Mouse (Mus musculus) gastrocnemius, postnatal 36 days (tissue): ENCODE data around the gene Atpaf1. TPM values are rescaled to one million over a fixed set of nuclear protein-coding genes. Genes with fewer than 3 reads are reported as not detected.

Experiments
- DNase-seq, 2 experiments: peaks; one replicate each; pipeline ENCODE4 v3.0.0; 2022
- intact Hi-C: fragments of 180-260 bp; cut with DNase I; formaldehyde crosslinking; loops from one replicate; pipeline ENCODE4 v1.15.1; 2025
- long read RNA-seq, 2 experiments: library from polyadenylated mRNA; stranded (forward); transcript quantifications; one replicate each; pipeline ENCODE4 v2.0.0; 2021
- total RNA-seq, 2 experiments: library from RNA; stranded (reverse); gene quantifications; 2 replicates each; pipeline ENCODE4 v1.2.3; 2021

The Atpaf1 gene
- 10 to 100 TPM; 39.8 to 46.9 TPM for total RNA-seq
- long read RNA-seq, experiment 1, transcript Atpaf1-203 (9 exons, 2,330 nt), result major isoform, 47 of 59 reads
- long read RNA-seq, experiment 1, partial matches to known transcripts, result 7 of 59 reads
- long read RNA-seq, experiment 1, other reads (novel, unspliced or antisense), result 5 of 59 reads
- long read RNA-seq, experiment 2, transcript Atpaf1-203 (9 exons, 2,330 nt), result major isoform, 51 of 79 reads
- long read RNA-seq, experiment 2, partial matches to known transcripts, result 22 of 79 reads
- long read RNA-seq, experiment 2, other reads (novel, unspliced or antisense), result 6 of 79 reads

- intact Hi-C loops, result loop anchor here (5.0 kb wide), 1 partner anchor 53 kb away; no protein-coding TSS in a partner anchor
- DNase-seq, result peak; percentile 50 to 75
Measured at GRCm38 (mm10) chr4:115784769-115785510, at the start of gene Atpaf1. TSS of gene Atpaf1 (plus strand) at chr4:115784812.

DNA sequence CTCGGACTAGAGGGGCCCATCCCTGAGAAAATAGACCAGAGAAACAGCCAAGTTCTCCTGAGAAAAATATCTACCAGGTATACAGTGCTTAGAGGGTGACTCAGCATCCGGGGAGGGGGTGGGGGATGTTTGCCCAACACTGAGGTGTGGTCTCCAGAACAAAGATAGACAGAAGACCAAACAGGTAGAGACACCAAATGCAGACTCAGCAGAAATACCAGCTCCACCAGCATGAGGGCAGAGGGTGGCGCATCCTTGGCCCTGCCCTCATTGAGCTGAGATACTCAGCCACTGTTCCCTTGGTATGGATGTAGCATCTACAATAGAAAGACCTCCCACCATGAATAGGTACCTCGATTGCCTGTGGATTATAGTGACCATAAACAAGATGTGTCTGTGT is 49.7 kb upstream of the Atpaf1 start:
- intact Hi-C loops, result loop anchor here (5.0 kb wide), 3 partner anchors 52 to 217 kb away; no protein-coding TSS in a partner anchor
- DNase-seq, result no peak

DNA sequence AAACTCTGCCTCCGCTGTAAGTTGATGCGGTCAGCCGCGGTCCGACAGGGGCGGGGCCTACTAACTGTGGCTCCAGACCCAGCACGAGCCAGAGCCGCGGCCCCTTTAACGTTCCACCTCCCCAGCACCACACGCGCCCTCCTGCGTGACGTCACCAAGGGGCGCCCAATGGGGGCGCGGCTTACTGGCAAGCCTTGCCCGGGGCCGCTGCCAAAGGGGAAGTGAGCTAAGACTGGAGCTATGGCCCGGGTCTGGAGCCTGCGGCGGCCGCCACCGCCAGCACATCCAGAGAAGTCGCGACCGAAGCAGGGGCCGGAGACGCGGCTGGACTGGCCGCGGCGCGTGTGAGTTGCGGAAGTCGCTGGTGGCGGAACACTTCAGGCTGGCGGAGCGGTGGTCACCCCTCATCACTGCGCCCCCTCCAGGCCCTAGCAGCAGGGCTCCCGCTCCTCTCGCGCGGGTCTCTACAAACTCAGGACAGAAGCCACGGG is 47.0 kb upstream of the Atpaf1 start, which contains the start of gene Efcab14:
Efcab14 (plus strand) TSS at position 194 of the 491 bp plus-strand sequence.
- intact Hi-C loops, result loop anchor here (5.0 kb wide), 1 partner anchor 95 kb away; no protein-coding TSS in a partner anchor
- peak; percentile 98 for DNase-seq

DNA sequence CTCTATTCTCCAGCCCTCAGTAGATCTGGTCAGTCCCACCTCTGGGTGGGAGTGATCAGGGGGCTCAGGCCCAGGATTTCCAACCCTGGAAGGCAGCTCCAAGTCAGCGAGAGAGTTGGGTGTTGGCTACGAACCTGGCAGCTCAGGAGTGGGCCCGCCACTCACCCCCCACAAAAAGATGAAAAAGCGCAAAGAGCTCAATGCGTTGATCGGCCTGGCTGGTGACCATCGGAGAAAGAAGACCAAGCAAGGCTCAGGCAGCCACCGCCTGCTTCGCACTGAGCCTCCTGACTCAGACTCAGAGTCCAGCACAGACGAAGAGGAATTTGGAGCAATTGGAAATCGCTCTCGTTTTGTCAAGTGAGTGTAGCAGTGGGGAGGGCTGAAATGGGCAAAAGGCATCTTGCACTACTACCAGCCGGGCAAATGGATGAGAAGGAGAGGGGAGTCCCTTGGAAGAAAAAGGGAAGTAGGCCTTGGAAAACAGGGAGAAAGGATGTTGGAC is 46.1 kb upstream of the Atpaf1 start:
- no peak for DNase-seq
- intact Hi-C loops, result loop anchor here (5.0 kb wide), 1 partner anchor 94 kb away; no protein-coding TSS in a partner anchor

GRCm38 (mm10) chr4:115742658-115743057 is 42.0 kb upstream of the Atpaf1 start:
- intact Hi-C loops, result no loop called here
- DNase-seq, result no peak

DNA sequence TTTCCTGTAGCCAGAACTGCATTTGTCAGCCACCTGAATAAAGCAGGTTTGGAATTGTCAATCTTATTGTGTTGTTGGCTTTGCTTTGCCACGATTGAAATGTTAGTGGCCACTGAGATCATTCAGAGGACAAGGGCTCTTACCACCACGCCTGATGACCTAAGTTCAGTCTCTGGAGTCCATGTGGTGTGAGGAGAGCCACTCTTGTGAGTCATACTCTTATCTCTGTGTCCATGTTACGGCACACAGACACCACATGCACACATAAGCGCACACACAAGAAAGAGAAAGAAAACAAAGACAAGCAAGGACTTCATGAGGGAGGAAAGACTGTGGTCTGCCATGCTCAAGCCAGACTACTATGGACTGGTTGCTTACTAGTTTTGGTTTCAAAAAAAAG is 41.5 kb upstream of the Atpaf1 start:
- intact Hi-C loops, result no loop called here
- DNase-seq, result no peak

DNA sequence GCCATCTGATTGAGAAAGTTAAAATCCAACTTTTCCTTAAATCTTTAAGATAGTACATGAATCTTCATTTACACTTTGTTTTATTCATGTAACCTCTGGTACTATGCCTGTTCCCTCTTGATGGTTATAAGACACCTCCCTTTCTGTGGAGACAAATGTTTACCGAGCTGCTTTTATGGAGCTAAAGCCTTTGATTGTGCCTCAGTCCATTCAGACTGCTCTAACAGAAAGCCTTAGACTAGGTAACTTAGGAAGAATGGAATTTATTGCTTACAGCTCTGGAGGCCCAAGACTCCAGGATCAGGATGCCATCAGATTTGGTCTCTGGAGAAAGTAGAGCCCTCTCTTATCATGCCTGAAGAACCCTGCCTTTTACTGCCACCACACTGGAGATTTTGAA is 36.4 kb upstream of the Atpaf1 start:
- DNase-seq, result no peak

GRCm38 (mm10) chr4:115749336-115749735 is 35.3 kb upstream of the Atpaf1 start:
- DNase-seq, result no peak
- intact Hi-C loops, result no loop called here

More for the DNA sequence above, 36.4 kb upstream of the Atpaf1 start:
- intact Hi-C loops, result no loop called here

DNA sequence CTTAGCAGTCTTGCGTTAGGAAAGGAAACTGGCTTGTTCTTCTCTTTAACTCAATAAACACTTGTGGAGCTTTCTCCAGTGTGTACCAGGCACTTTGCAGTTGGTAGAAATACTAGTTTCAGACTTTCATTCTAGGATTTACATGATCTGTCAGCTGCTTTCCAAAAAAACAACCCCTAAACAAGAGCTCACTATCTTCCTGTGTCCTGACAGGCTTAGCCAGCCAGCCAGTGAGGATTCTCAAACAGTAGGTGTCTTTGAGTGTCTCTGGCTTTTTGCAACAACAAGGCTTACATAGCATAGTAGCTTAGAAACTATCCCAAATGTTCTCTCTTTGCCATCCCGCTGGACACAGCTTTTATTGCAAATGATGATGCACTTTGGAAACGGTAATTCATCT is 30.5 kb upstream of the Atpaf1 start:
- DNase-seq, result no peak
- intact Hi-C loops, result no loop called here

DNA sequence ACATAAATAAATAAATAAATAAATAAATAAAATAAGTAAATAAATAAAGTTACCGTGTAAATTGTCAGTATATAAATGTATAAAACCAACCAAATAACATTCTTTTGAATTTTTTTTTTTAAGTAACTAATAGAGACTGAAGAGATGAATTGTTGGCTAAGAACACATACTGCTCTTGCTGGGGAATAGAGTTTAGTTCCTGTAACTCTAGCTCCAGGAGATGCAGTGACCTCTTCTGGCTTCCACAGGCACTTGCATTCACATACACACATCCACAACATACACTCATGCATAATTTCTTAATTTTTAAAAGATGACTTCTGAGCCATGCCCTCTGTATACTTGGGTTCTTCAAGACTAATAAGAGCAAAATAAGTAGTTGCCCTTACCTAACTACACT is 29.8 kb upstream of the Atpaf1 start:
- intact Hi-C loops, result no loop called here
- DNase-seq, result no peak

DNA sequence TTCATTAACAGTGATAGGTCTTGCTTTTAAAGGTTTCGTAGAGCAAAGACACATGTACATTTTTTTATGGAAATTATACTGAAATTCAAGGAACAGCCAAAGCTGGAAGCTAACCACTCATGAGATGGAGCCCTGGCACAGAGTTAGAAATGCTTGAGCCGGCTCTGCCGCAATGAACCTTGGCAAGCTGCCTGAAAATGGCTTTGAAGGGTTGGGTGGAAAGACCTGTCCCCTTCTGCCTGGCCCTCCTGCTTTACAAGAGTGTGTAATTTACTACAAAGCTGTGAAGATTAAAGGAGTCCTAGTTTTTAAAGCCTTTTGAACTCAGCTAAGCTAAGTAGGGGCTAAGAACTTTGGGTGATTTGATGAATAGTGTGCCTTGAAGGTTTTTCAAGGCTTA is 23.4 kb upstream of the Atpaf1 start:
- DNase-seq, result no peak
- intact Hi-C loops, result no loop called here

DNA sequence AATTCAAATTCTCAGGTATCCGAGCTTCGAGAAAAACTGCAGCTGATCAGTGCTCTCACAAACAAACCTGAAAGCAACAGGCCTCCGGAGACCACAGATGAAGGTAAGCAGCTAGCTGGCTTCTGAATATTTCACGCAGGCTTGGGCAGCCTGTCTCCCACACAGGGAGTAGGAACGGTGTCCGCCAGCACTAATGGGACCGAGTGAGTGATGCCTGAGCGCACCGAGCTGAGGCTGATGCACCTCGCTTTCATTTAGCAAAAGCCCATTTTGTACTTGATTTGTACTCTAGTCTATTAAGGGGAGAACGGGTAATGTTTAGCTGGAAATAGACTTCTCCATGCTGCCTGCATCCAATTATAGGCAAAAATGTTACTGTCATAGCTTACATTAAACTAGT is 20.0 kb upstream of the Atpaf1 start:
- intact Hi-C loops, result no loop called here
- no peak for DNase-seq

- DNase-seq, result no peak
- intact Hi-C loops, result no loop called here
Measured at GRCm38 (mm10) chr4:115767647-115768467, 16.8 kb upstream of the Atpaf1 start.

GRCm38 (mm10) chr4:115775056-115775455 is 9.6 kb upstream of the Atpaf1 start:
- intact Hi-C loops, result no loop called here
- no peak for DNase-seq

DNA sequence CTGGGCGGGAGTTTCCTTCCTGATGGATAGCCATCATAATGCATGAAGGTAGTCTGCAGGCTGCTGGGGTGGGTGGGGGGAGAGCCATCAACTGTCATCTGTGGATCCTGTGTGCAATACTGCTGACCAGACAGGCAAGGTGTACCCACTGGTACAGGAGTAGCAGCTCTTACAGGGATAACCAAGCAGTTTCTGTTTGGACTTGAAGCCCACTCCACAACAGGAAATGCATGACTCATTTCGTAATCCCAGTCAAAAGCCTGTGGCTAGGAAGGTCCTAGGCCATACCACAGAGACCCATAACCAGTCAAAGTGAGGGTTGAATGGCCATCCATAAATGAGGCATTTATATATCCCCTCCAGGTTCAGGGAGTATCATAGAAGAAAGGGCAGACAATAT is 7.0 kb upstream of the Atpaf1 start:
- DNase-seq, result no peak
- intact Hi-C loops, result no loop called here

- no peak for DNase-seq
- intact Hi-C loops, result no loop called here
Measured at GRCm38 (mm10) chr4:115780269-115780668, 4.3 kb upstream of the Atpaf1 start.

DNA sequence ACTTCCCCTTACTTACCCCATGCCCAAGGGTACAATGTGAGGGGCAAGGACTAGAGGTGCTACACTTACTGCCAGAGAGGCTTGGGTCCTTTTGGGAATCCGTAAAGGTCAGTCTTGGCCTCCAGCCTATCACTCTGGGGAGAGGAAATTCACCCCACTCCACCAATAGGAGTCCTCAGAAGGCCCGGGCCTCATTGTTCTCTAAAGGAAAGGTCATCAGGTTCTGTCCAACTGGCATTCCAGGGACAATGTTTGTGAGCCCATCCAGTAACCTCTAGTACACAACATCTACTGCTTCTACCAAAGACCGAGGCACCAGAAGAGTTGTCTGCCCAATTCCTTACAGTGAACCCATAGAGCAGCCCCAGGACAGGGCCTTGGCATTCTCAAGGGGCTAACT is 3.7 kb upstream of the Atpaf1 start, which contains the start of gene Tex38:
Tex38 (minus strand) TSS at position 101 of the 400 bp plus-strand sequence.
- DNase-seq, result no peak
- intact Hi-C loops, result no loop called here

- intact Hi-C loops, result no loop called here
- no peak for DNase-seq
Measured at GRCm38 (mm10) chr4:115782026-115782805, 2.4 kb upstream of the Atpaf1 start.

- no peak for DNase-seq
- intact Hi-C loops, result loop anchor here (5.0 kb wide), 1 partner anchor 53 kb away; no protein-coding TSS in a partner anchor
Measured at GRCm38 (mm10) chr4:115785511-115786034, 961 bp downstream of the Atpaf1 start.
